Comparison of ENCODE assay signal across 9 mouse cellular contexts in the genomic region with DNA sequence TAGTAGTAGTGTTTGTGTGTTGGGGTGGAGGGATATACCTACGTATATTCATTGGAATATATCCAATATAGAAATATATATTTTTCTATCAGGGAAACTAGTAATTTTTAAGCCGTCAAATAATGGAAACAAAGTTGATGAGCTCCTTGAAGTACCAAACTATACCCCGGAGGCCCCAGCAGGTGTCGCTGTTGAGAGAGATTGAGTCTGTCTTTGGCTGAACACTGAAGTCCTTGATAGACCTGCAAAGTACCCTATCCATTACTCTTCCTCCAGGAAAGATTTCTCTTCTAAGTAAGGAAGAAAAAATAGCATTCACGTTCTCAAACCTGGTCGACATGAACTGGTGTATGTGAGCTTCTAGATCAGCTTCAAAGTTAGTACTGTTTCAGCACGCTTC. TPM values are rescaled to one million over a fixed set of nuclear protein-coding genes. Genes with fewer than 3 reads are reported as not detected.
DNase-seq lines count a peak whose midpoint lies in the region; ATAC-seq lines count a peak whose summit lies in the region.
"Had no signal": no experiment of that assay in that cellular context is flagged by ENCODE, and none has a peak within 500 bp of the region (broad histone marks: within the 10 kb centered on the region; RNA-seq: fewer than 3 reads in every experiment).

No protein-coding gene starts in this region.

- no peak overlapping the region for H3K27ac ChIP-seq in kidney, embryonic 14.5 days (ENCODE audit: low read depth, low read length)
- H3K27ac ChIP-seq in neural tube, embryonic 11.5 days (ENCODE audit: low read depth, low read length), result no peak overlapping the region
- H3K27ac ChIP-seq: embryonic facial prominence, embryonic 13.5 days had no signal

- intact Hi-C loops in left cerebral cortex, postnatal 14 days (cut with DNase I), result loop anchor here (1.0 kb wide), 1 partner anchor 419 kb away; no protein-coding TSS in a partner anchor

- H3K4me3 ChIP-seq in kidney, embryonic 14.5 days (ENCODE audit: low read length), result no peak overlapping the region
- H3K4me3 ChIP-seq in neural tube, embryonic 11.5 days (ENCODE audit: low read depth, low read length), result no peak overlapping the region
- H3K4me3 ChIP-seq: embryonic facial prominence, embryonic 13.5 days had no signal

- no peak for ATAC-seq in kidney, embryonic 14.5 days (ENCODE audit: low FRiP score, low TSS enrichment)
- no peak for ATAC-seq in neural tube, embryonic 11.5 days (ENCODE audit: insufficient read depth, low FRiP score, low TSS enrichment)

- WGBS in kidney, embryonic 14.5 days, result 22% methylated on average over 7 of the region's 7 CpGs
- 23% methylated on average over 7 of the region's 7 CpGs for WGBS in neural tube, embryonic 11.5 days

- H3K27me3 ChIP-seq in kidney, embryonic 14.5 days (ENCODE audit: control insufficient read depth, insufficient read depth, low read length), result no peaks in the 10 kb centered on the region
- no peaks in the 10 kb centered on the region for H3K27me3 ChIP-seq in neural tube, embryonic 11.5 days (ENCODE audit: control insufficient read depth, insufficient read depth, low read length)

- peak; percentile 77 for DNase-seq in kidney, adult 18-20 months
- DNase-seq in adrenal gland, postnatal 14 days, result peak; percentile 75
- DNase-seq in embryo, embryonic 11 days, result peak; percentile 78
- DNase-seq in heart, postnatal 4 days, result peak; percentile 84
- DNase-seq in left cerebral cortex, postnatal 14 days (ENCODE audit: low spot score in 2 of 2), result peak; percentile 36 to 82
- peak; percentile 78 for DNase-seq in neural tube, embryonic 11.5 days (ENCODE audit: low spot score)
- peak; percentile 73 for DNase-seq in thymus, postnatal 0 days (ENCODE audit: low spot score)

- H3K9me3 ChIP-seq in kidney, embryonic 14.5 days (ENCODE audit: control insufficient read depth, low read length), result no peaks in the 10 kb centered on the region
- no peaks in the 10 kb centered on the region for H3K9me3 ChIP-seq in neural tube, embryonic 11.5 days (ENCODE audit: control insufficient read depth, low read length)
- H3K9me3 ChIP-seq: embryonic facial prominence, embryonic 13.5 days had no signal

- H3K36me3 ChIP-seq in kidney, embryonic 14.5 days (ENCODE audit: control insufficient read depth, insufficient read depth, low read length), result no peaks in the 10 kb centered on the region
- H3K36me3 ChIP-seq in neural tube, embryonic 11.5 days (ENCODE audit: control insufficient read depth, insufficient read depth, low read length), result no peaks in the 10 kb centered on the region
- H3K36me3 ChIP-seq: embryonic facial prominence, embryonic 13.5 days had no signal

- H3K9ac ChIP-seq in kidney, embryonic 14.5 days (ENCODE audit: low read depth, low read length), result no peak overlapping the region
- no peak overlapping the region for H3K9ac ChIP-seq in neural tube, embryonic 11.5 days (ENCODE audit: low read length)
- H3K9ac ChIP-seq: embryonic facial prominence, embryonic 13.5 days had no signal

- no peaks in the 10 kb centered on the region for H3K4me1 ChIP-seq in kidney, embryonic 14.5 days (ENCODE audit: control insufficient read depth, insufficient read depth, low read length)
- no peaks in the 10 kb centered on the region for H3K4me1 ChIP-seq in neural tube, embryonic 11.5 days (ENCODE audit: control insufficient read depth, insufficient read depth, low read length)

- no peak overlapping the region for H3K4me2 ChIP-seq in kidney, embryonic 14.5 days (replicated peaks; ENCODE audit: low read depth, low read length)
- no peak overlapping the region for H3K4me2 ChIP-seq in neural tube, embryonic 11.5 days (ENCODE audit: low read depth)
- H3K4me2 ChIP-seq: embryonic facial prominence, embryonic 13.5 days had no signal

RNA-seq across cellular contexts. Expression of gene Cog6, which starts 12.0 kb away (rescaled TPM):
- 33.7 and 52.0 TPM in 2 replicates for polyA plus RNA-seq in kidney, embryonic 14.5 days (2014; fragmentation: Nextera tagmentation; extraction: Ambion mirVana)
- 31.7 and 31.9 TPM in 2 replicates for total RNA-seq in adrenal gland, postnatal 14 days (2021)
- total RNA-seq in heart, postnatal 4 days (2021), result 10 to 100 TPM; 50.5 to 53.0 TPM
- 10 to 100 TPM; 32.8 to 36.3 TPM for total RNA-seq in left cerebral cortex, postnatal 14 days (2021)
- polyA plus RNA-seq in neural tube, embryonic 11.5 days (2014; fragmentation: Nextera tagmentation; extraction: Ambion mirVana), result 54.9 and 55.6 TPM in 2 replicates
- 37.4 and 41.4 TPM in 2 replicates for polyA plus RNA-seq in thymus, postnatal 0 days (2015; fragmentation: Nextera tagmentation; extraction: Ambion mirVana)

RNA-seq across cellular contexts. Expression of gene Lhfp, which starts 12.3 kb away (rescaled TPM):
- 69.1 and 89.7 TPM in 2 replicates for polyA plus RNA-seq in kidney, embryonic 14.5 days (2014; fragmentation: Nextera tagmentation; extraction: Ambion mirVana)
- 24.5 and 26.0 TPM in 2 replicates for total RNA-seq in adrenal gland, postnatal 14 days (2021)
- 10 to 100 TPM; 76.4 to 79.6 TPM for total RNA-seq in heart, postnatal 4 days (2021)
- total RNA-seq in left cerebral cortex, postnatal 14 days (2021), result 10 to 100 TPM; 30.2 to 37.0 TPM
- polyA plus RNA-seq in neural tube, embryonic 11.5 days (2014; fragmentation: Nextera tagmentation; extraction: Ambion mirVana), result 50.1 and 51.4 TPM in 2 replicates
- 8.1 and 8.8 TPM in 2 replicates for polyA plus RNA-seq in thymus, postnatal 0 days (2015; fragmentation: Nextera tagmentation; extraction: Ambion mirVana)
